In the genomic region with DNA sequence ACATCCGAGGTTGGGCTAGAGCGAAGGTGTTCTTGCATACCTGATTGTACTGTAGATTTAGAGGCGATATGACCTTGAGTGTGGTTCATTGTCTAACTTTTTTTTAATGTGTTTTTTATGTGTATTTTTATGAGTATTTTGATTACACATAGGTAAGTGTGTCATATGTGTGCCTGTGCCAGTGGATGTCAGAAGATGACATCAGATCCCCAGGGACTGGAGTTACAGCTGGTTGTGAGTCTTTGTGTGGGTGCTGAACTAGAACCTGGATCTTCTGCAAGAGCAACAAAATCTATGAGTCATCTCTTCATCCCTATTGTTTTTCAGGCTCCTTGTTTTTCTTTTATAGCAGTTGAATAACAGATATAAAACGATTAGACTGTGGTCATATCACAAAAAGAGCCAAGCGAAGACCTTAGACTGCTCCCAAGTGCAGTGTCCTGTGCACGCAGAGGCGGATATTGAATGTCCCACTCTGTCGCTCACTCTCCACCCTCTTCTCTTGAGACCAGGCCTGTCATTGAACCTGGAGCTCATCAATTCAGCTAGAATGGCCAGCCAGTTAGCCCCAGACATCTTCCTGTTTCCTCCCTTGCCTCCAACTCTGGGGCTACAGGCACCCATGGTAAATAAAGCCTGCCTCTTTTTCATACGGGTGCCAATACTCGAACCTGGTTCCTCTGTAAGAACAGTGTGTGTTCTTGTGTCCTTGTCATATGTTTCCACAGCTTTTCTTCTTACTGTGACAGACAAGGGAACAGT, we compare ENCODE assay signal across 9 mouse cellular contexts. TPM values are rescaled to one million over a fixed set of nuclear protein-coding genes. Genes with fewer than 3 reads are reported as not detected.
A peak's percentile ranks its signal among the peaks of the same experiment; 100 is the strongest.
DNase-seq lines count a peak whose midpoint lies in the region; ATAC-seq lines count a peak whose summit lies in the region.
"Had no signal": no experiment of that assay in that cellular context is flagged by ENCODE, and none has a peak within 500 bp of the region (broad histone marks: within the 10 kb centered on the region; RNA-seq: fewer than 3 reads in every experiment).

No protein-coding gene starts in this region.

- no peaks in the 10 kb centered on the region for H3K9me3 ChIP-seq in kidney, embryonic 14.5 days (ENCODE audit: control insufficient read depth, low read length)
- no peaks in the 10 kb centered on the region for H3K9me3 ChIP-seq in hindbrain, embryonic 16.5 days (ENCODE audit: control insufficient read depth, low read length)
- no peaks in the 10 kb centered on the region for H3K9me3 ChIP-seq in midbrain, embryonic 16.5 days (replicated peaks; ENCODE audit: control insufficient read depth, low read length, poor library complexity, severe bottlenecking)

- 86% methylated on average over 10 of the region's 10 CpGs for WGBS in kidney, embryonic 14.5 days
- WGBS in hindbrain, embryonic 16.5 days: 89% methylated on average over 10 of the region's 10 CpGs
- 93% methylated on average over 10 of the region's 10 CpGs for WGBS in midbrain, embryonic 16.5 days

- no peak overlapping the region for H3K9ac ChIP-seq in kidney, embryonic 14.5 days (ENCODE audit: low read depth, low read length)
- H3K9ac ChIP-seq in hindbrain, embryonic 16.5 days (ENCODE audit: low read depth, low read length): no peak overlapping the region
- H3K9ac ChIP-seq in midbrain, embryonic 16.5 days (ENCODE audit: low read depth, low read length): 0 out of 2 replicates have a peak overlapping the region, but pooled peaks have one; percentile 95

- H3K36me3 ChIP-seq in kidney, embryonic 14.5 days (ENCODE audit: control insufficient read depth, insufficient read depth, low read length): no peaks in the 10 kb centered on the region
- H3K36me3 ChIP-seq in hindbrain, embryonic 16.5 days (ENCODE audit: control insufficient read depth, insufficient read depth, low read length): no peaks in the 10 kb centered on the region
- no peaks in the 10 kb centered on the region for H3K36me3 ChIP-seq in midbrain, embryonic 16.5 days (ENCODE audit: control insufficient read depth, insufficient read depth, low read length)

- DNase-seq in kidney, postnatal 4 days: no peak
- no peak for DNase-seq in cerebellum, adult 9-11 months
- DNase-seq in urinary bladder, adult 2 months (ENCODE audit: low spot score): no peak

- no peak for ATAC-seq in kidney, embryonic 14.5 days (ENCODE audit: low FRiP score, low TSS enrichment)
- ATAC-seq in hindbrain, embryonic 16.5 days: no peak
- ATAC-seq in midbrain, embryonic 16.5 days: no peak
- ATAC-seq in erythroid progenitor cell, adult 5-6 weeks (replicated peaks; ENCODE audit: low FRiP score, poor library complexity, severe bottlenecking): no peak

- H3K4me1 ChIP-seq in kidney, embryonic 14.5 days (ENCODE audit: control insufficient read depth, insufficient read depth, low read length): peaks cover 11% of the 10 kb centered on the region; the same call in 1 of the 2 replicates
- H3K4me1 ChIP-seq in brown adipose tissue, adult 24 weeks (ENCODE audit: control insufficient read depth, insufficient read depth, insufficient read length, low read length): peaks cover 24% of the 10 kb centered on the region
- H3K4me1 ChIP-seq in hindbrain, embryonic 16.5 days (ENCODE audit: control insufficient read depth, insufficient read depth, low read depth, low read length): peaks cover 29% of the 10 kb centered on the region
- peaks cover 25% of the 10 kb centered on the region for H3K4me1 ChIP-seq in midbrain, embryonic 16.5 days (ENCODE audit: control insufficient read depth, insufficient read depth, low read length)

- peak overlapping the region; percentile 93; the same call in 1 of the 2 replicates for H3K4me3 ChIP-seq in kidney, embryonic 14.5 days (ENCODE audit: low read length)
- H3K4me3 ChIP-seq in brown adipose tissue, adult 24 weeks (ENCODE audit: insufficient read depth, low read depth, low read length): 0 out of 2 replicates have a peak overlapping the region, but pooled peaks have one; percentile 10
- peak overlapping the region; percentile 96; the same call in 1 of the 2 replicates for H3K4me3 ChIP-seq in hindbrain, embryonic 16.5 days (ENCODE audit: low read length)
- peak overlapping the region; percentile 98; the same call in 1 of the 2 replicates for H3K4me3 ChIP-seq in midbrain, embryonic 16.5 days (ENCODE audit: low read depth, low read length)

- no peaks in the 10 kb centered on the region for H3K27me3 ChIP-seq in kidney, embryonic 14.5 days (ENCODE audit: control insufficient read depth, insufficient read depth, low read length)
- H3K27me3 ChIP-seq in hindbrain, embryonic 16.5 days (replicated peaks; ENCODE audit: control insufficient read depth, insufficient read depth, low read length): no peaks in the 10 kb centered on the region
- no peaks in the 10 kb centered on the region for H3K27me3 ChIP-seq in midbrain, embryonic 16.5 days (ENCODE audit: control insufficient read depth, insufficient read depth, low read depth, low read length)

- peak overlapping the region; percentile 68 for H3K4me2 ChIP-seq in kidney, embryonic 14.5 days (replicated peaks; ENCODE audit: low read depth, low read length)
- peak overlapping the region; percentile 79 for H3K4me2 ChIP-seq in hindbrain, embryonic 16.5 days (ENCODE audit: low read length)
- peak overlapping the region; percentile 90 for H3K4me2 ChIP-seq in midbrain, embryonic 16.5 days (ENCODE audit: low read length)

- H3K27ac ChIP-seq in kidney, embryonic 14.5 days (ENCODE audit: low read depth, low read length): no peak overlapping the region
- peak overlapping the region; percentile 84 for H3K27ac ChIP-seq in brown adipose tissue, adult 24 weeks (replicated peaks; ENCODE audit: low read depth, low read length)
- H3K27ac ChIP-seq in hindbrain, embryonic 16.5 days (ENCODE audit: low read depth, low read length): no peak overlapping the region
- H3K27ac ChIP-seq in midbrain, embryonic 16.5 days (ENCODE audit: low read length): no peak overlapping the region

RNA-seq across cellular contexts. Expression of gene Ube2g2, which starts 1.7 kb away (rescaled TPM):
- 41.3 and 51.8 TPM in 2 replicates for polyA plus RNA-seq in kidney, embryonic 14.5 days (2014; fragmentation: Nextera tagmentation; extraction: Ambion mirVana)
- 23.3 and 26.1 TPM in 2 replicates for polyA plus RNA-seq in brown adipose tissue, adult 24 weeks (2012; ENCODE audit: insufficient read depth, insufficient read length, missing spikeins)
- polyA plus RNA-seq in hindbrain, embryonic 16.5 days (2015; fragmentation: Nextera tagmentation; extraction: Ambion mirVana): 85.0 and 91.0 TPM in 2 replicates
- polyA plus RNA-seq in midbrain, embryonic 16.5 days (2015; fragmentation: Nextera tagmentation; extraction: Ambion mirVana): 80.9 and 81.8 TPM in 2 replicates
- total RNA-seq in erythroid progenitor cell, adult 5-6 weeks (2015; ENCODE audit: low replicate concordance): 6.8 and 9.6 TPM in 2 replicates
- total RNA-seq in erythroid progenitor cell, adult 5-6 weeks (2017; ENCODE audit: low replicate concordance): 10.4 and 11.3 TPM in 2 replicates
- 42.8 and 47.7 TPM in 2 replicates for polyA plus RNA-seq in urinary bladder, adult 2 months (2012; rRNA removed)

RNA-seq across cellular contexts. Expression of gene Gm49325, which starts 17.8 kb away (rescaled TPM):
- 1.2 and 1.8 TPM in 2 replicates for polyA plus RNA-seq in kidney, embryonic 14.5 days (2014; fragmentation: Nextera tagmentation; extraction: Ambion mirVana)
- polyA plus RNA-seq in brown adipose tissue, adult 24 weeks (2012; ENCODE audit: insufficient read depth, insufficient read length, missing spikeins): 16.0 and 45.5 TPM in 2 replicates
- not detected in 2 replicates for polyA plus RNA-seq in hindbrain, embryonic 16.5 days (2015; fragmentation: Nextera tagmentation; extraction: Ambion mirVana)
- 1.5 and 2.9 TPM in 2 replicates for polyA plus RNA-seq in midbrain, embryonic 16.5 days (2015; fragmentation: Nextera tagmentation; extraction: Ambion mirVana)
- not detected in 2 replicates for total RNA-seq in erythroid progenitor cell, adult 5-6 weeks (2015; ENCODE audit: low replicate concordance)
- total RNA-seq in erythroid progenitor cell, adult 5-6 weeks (2017; ENCODE audit: low replicate concordance): not detected in 2 replicates
- polyA plus RNA-seq in urinary bladder, adult 2 months (2012; rRNA removed): 0.89 and 23.6 TPM in 2 replicates
- total RNA-seq: common myeloid progenitor, adult 5-6 weeks had no signal

RNA-seq across cellular contexts. Expression of gene Sumo3, which starts 17.9 kb away (rescaled TPM):
- polyA plus RNA-seq in kidney, embryonic 14.5 days (2014; fragmentation: Nextera tagmentation; extraction: Ambion mirVana): 253 and 294 TPM in 2 replicates
- 58.1 and 84.9 TPM in 2 replicates for polyA plus RNA-seq in brown adipose tissue, adult 24 weeks (2012; ENCODE audit: insufficient read depth, insufficient read length, missing spikeins)
- 303 and 334 TPM in 2 replicates for polyA plus RNA-seq in hindbrain, embryonic 16.5 days (2015; fragmentation: Nextera tagmentation; extraction: Ambion mirVana)
- polyA plus RNA-seq in midbrain, embryonic 16.5 days (2015; fragmentation: Nextera tagmentation; extraction: Ambion mirVana): 315 and 350 TPM in 2 replicates
- 9.2 and 14.8 TPM in 2 replicates for total RNA-seq in erythroid progenitor cell, adult 5-6 weeks (2015; ENCODE audit: low replicate concordance)
- total RNA-seq in erythroid progenitor cell, adult 5-6 weeks (2017; ENCODE audit: low replicate concordance): 21.1 and 33.6 TPM in 2 replicates
- polyA plus RNA-seq in urinary bladder, adult 2 months (2012; rRNA removed): 294 and 318 TPM in 2 replicates

RNA-seq across cellular contexts. Expression of gene Pttg1ip, which starts 42.3 kb away (rescaled TPM):
- polyA plus RNA-seq in kidney, embryonic 14.5 days (2014; fragmentation: Nextera tagmentation; extraction: Ambion mirVana): 104 and 144 TPM in 2 replicates
- 88.8 and 92.4 TPM in 2 replicates for polyA plus RNA-seq in brown adipose tissue, adult 24 weeks (2012; ENCODE audit: insufficient read depth, insufficient read length, missing spikeins)
- polyA plus RNA-seq in hindbrain, embryonic 16.5 days (2015; fragmentation: Nextera tagmentation; extraction: Ambion mirVana): 84.4 and 88.3 TPM in 2 replicates
- polyA plus RNA-seq in midbrain, embryonic 16.5 days (2015; fragmentation: Nextera tagmentation; extraction: Ambion mirVana): 63.6 and 70.8 TPM in 2 replicates
- 62.5 and 73.9 TPM in 2 replicates for total RNA-seq in erythroid progenitor cell, adult 5-6 weeks (2015; ENCODE audit: low replicate concordance)
- total RNA-seq in erythroid progenitor cell, adult 5-6 weeks (2017; ENCODE audit: low replicate concordance): 34.0 and 59.3 TPM in 2 replicates
- polyA plus RNA-seq in urinary bladder, adult 2 months (2012; rRNA removed): 457 and 472 TPM in 2 replicates

Comparison
In these comparisons a context has a peak if more than half of its experiments do, and no peak if none do; other contexts are left out.
1. H3K4me3 ChIP-seq: peak in every context shown above with its lines; median percentile 98 in midbrain, embryonic 16.5 days; 96 in hindbrain, embryonic 16.5 days; 93 in kidney, embryonic 14.5 days; 10 in brown adipose tissue, adult 24 weeks.